Mouse (Mus musculus): ENCODE results near the gene Ctnnd2. TPM values are rescaled to one million over a fixed set of nuclear protein-coding genes. Genes with fewer than 3 reads are reported as not detected.
A peak's percentile ranks its signal among the peaks of the same experiment; 100 is the strongest.
"Not testable (repeated sequence)": the region's sequence is repeated elsewhere in the genome, so short reads cannot be mapped to it uniquely, and the experiment has no call there.

Ctnnd2 gene
- 100 to 1,000 TPM; 189 to 210 (median 198) TPM for total RNA-seq (2022)

- peak; percentile 71 to 82 for DNase-seq (ENCODE audit: low spot score in 2 of 2)
Measured at GRCm38 (mm10) chr15:30172391-30173281, at the start of gene Ctnnd2. Ctnnd2 (plus strand) TSS chr15:30172593.

GRCm38 (mm10) chr15:30130705-30131104, 41.7 kb upstream of the Ctnnd2 start:
- no peak for DNase-seq (ENCODE audit: low spot score in 2 of 2)

GRCm38 (mm10) chr15:30139626-30140025, 32.8 kb upstream of the Ctnnd2 start:
- not testable (repeated sequence) for DNase-seq (ENCODE audit: low spot score in 2 of 2)

- no peak for DNase-seq (ENCODE audit: low spot score in 2 of 2)
Measured at GRCm38 (mm10) chr15:30145413-30145812, 27.0 kb upstream of the Ctnnd2 start.

GRCm38 (mm10) chr15:30152176-30152575, 20.2 kb upstream of the Ctnnd2 start:
- DNase-seq (ENCODE audit: low spot score in 2 of 2): no peak

- no peak for DNase-seq (ENCODE audit: low spot score in 2 of 2)
Measured at GRCm38 (mm10) chr15:30157975-30158374, 14.4 kb upstream of the Ctnnd2 start.

GRCm38 (mm10) chr15:30170031-30170430, 2.4 kb upstream of the Ctnnd2 start:
- peak in 1 of 2 experiments; percentile 40 for DNase-seq (ENCODE audit: low spot score in 2 of 2)

GRCm38 (mm10) chr15:30171493-30172195, 749 bp upstream of the Ctnnd2 start:
- DNase-seq (ENCODE audit: low spot score in 2 of 2): no peak

GRCm38 (mm10) chr15:30173370-30173941, 1.1 kb downstream of the Ctnnd2 start:
- peak; percentile 29 to 35 for DNase-seq (ENCODE audit: low spot score in 2 of 2)

- DNase-seq (ENCODE audit: low spot score in 2 of 2): no peak
Measured at GRCm38 (mm10) chr15:30174321-30174720, 1.9 kb downstream of the Ctnnd2 start.

- no peak for DNase-seq (ENCODE audit: low spot score in 2 of 2)
Measured at GRCm38 (mm10) chr15:30184020-30184419, 11.6 kb downstream of the Ctnnd2 start.

GRCm38 (mm10) chr15:30190872-30191271, 18.5 kb downstream of the Ctnnd2 start:
- DNase-seq (ENCODE audit: low spot score in 2 of 2): no peak

GRCm38 (mm10) chr15:30191931-30192668, 19.7 kb downstream of the Ctnnd2 start:
- peak; percentile 71 to 72 for DNase-seq (ENCODE audit: low spot score in 2 of 2)

- DNase-seq (ENCODE audit: low spot score in 2 of 2): no peak
Measured at GRCm38 (mm10) chr15:30198429-30198828, 26.0 kb downstream of the Ctnnd2 start.

GRCm38 (mm10) chr15:30199785-30200184, 27.4 kb downstream of the Ctnnd2 start:
- no peak for DNase-seq (ENCODE audit: low spot score in 2 of 2)

GRCm38 (mm10) chr15:30201211-30201610, 28.8 kb downstream of the Ctnnd2 start:
- no peak for DNase-seq (ENCODE audit: low spot score in 2 of 2)

GRCm38 (mm10) chr15:30201617-30202016, 29.2 kb downstream of the Ctnnd2 start:
- no peak for DNase-seq (ENCODE audit: low spot score in 2 of 2)

GRCm38 (mm10) chr15:30212746-30213145, 40.4 kb downstream of the Ctnnd2 start:
- no peak for DNase-seq (ENCODE audit: low spot score in 2 of 2)

GRCm38 (mm10) chr15:30215871-30216270, 43.5 kb downstream of the Ctnnd2 start:
- DNase-seq (ENCODE audit: low spot score in 2 of 2): peak; percentile 65 to 66

- DNase-seq (ENCODE audit: low spot score in 2 of 2): no peak
Measured at GRCm38 (mm10) chr15:30229112-30229511, 56.7 kb downstream of the Ctnnd2 start.

Data from layer of hippocampus, adult 8-10 months (tissue).